Mouse (Mus musculus): ENCODE data around the gene Adad2. TPM values are rescaled to one million over a fixed set of nuclear protein-coding genes. Genes with fewer than 3 reads are reported as not detected.

Adad2 gene
- polyA plus RNA-seq, 1 experiment from 2014 or later: not detected

DNA sequence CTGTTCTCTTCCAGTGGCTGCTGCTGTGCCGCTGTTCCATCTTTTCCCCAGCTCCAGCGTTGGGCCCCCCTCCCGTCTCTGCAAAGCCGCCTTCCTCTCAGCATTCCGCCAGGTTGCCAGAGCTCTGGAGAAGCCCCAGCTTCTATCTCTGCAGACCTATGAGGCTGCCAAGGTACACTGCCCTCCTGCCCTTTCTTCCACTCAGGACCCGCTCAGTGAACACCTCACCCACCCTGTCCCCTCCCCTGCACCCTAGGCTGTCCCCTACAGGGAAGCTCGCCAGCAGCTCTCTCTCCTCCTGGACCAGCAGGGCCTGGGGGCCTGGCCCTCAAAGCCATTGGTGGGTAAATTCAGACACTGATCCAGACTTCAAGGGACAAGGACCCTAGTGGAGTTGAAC, 3.8 kb downstream of the Adad2 start:
- no peaks in the 10 kb centered on the region for H3K4me1 ChIP-seq (replicated peaks)
- no peak overlapping the region for H3K4me2 ChIP-seq
- no peaks in the 10 kb centered on the region for H3K36me3 ChIP-seq (replicated peaks)
- no peak overlapping the region for H3K9ac ChIP-seq
- 0 out of 2 replicates have a peak, but pooled peaks cover 5% of the 10 kb centered on the region for H3K27me3 ChIP-seq
- H3K9me3 ChIP-seq (replicated peaks): no peaks in the 10 kb centered on the region
- 50% methylated on average over 7 of the region's 7 CpGs for WGBS (ENCODE audit: insufficient replicate concordance)
- H3K4me3 ChIP-seq (replicated peaks): no peak overlapping the region
- ATAC-seq (ENCODE audit: insufficient read depth): no peak
- no peak overlapping the region for H3K27ac ChIP-seq (replicated peaks)

- no peak overlapping the region for H3K9ac ChIP-seq
- H3K27me3 ChIP-seq: 0 out of 2 replicates have a peak, but pooled peaks cover 5% of the 10 kb centered on the region
- 71% methylated on average over 4 of the region's 4 CpGs for WGBS (ENCODE audit: insufficient replicate concordance)
- ATAC-seq (ENCODE audit: insufficient read depth): no peak
- no peaks in the 10 kb centered on the region for H3K4me1 ChIP-seq (replicated peaks)
- no peaks in the 10 kb centered on the region for H3K9me3 ChIP-seq (replicated peaks)
- no peak overlapping the region for H3K4me2 ChIP-seq
- H3K36me3 ChIP-seq (replicated peaks): no peaks in the 10 kb centered on the region
- no peak overlapping the region for H3K4me3 ChIP-seq (replicated peaks)
- H3K27ac ChIP-seq (replicated peaks): no peak overlapping the region
Measured at GRCm38 (mm10) chr8:119616811-119617210, 4.3 kb downstream of the Adad2 start.

DNA sequence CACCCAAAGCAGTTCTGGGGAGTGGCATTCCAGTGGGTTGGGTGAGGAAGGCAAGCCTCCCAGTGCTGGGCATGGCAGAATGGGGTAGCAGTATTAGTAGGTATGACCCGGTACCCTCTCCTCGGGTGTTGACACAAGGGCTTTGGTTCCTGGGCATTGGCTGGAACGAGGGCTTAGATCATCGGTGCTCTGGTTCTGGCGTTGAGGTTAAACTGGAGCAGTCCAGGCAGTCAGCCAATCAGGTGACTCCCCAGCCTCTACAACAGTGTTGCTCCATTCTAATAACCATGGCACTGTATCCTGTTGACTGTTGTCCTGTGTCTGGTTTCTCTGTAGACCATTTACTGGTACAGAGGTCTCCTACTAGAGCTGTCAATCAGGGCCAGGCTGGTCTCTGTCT, 5.0 kb downstream of the Adad2 start:
- ATAC-seq (ENCODE audit: insufficient read depth): no peak

DNA sequence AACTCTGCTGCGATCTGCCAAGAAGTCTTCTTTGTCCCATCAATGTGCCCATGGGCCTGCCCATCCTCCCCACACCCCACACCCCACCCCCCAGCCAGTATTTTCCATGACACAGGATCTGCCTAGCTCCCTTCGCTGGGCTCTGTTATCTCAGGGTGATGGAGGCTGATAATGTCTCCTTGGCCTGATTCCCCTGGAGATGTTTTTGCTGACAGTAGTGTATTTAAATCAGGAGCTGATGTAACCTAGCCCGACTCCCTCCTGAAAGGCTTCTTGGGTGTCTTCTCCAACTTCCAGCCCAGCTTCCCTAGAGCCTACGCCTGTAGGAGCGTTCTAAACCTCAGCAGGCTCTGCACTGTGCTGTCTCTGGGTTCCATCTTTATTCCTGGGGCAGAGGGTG, 6.3 kb downstream of the Adad2 start:
- no peaks in the 10 kb centered on the region for H3K9me3 ChIP-seq (replicated peaks)
- 0 out of 2 replicates have a peak, but pooled peaks cover 5% of the 10 kb centered on the region for H3K27me3 ChIP-seq
- no peaks in the 10 kb centered on the region for H3K36me3 ChIP-seq (replicated peaks)
- H3K4me3 ChIP-seq (replicated peaks): no peak overlapping the region
- no peak for ATAC-seq (ENCODE audit: insufficient read depth)
- H3K4me2 ChIP-seq: no peak overlapping the region
- no peaks in the 10 kb centered on the region for H3K4me1 ChIP-seq (replicated peaks)
- WGBS (ENCODE audit: insufficient replicate concordance): 49% methylated on average over 5 of the region's 5 CpGs
- no peak overlapping the region for H3K27ac ChIP-seq (replicated peaks)
- no peak overlapping the region for H3K9ac ChIP-seq

More for the DNA sequence above, 5.0 kb downstream of the Adad2 start:
- Histone ChIP-seq H3K4me1 (replicated peaks) (no peaks in the 10 kb centered on the region), H3K27me3 (0 out of 2 replicates have a peak, but pooled peaks cover 5% of the 10 kb centered on the region), H3K9ac (no peak overlapping the region), H3K4me3 (replicated peaks) (no peak overlapping the region), H3K27ac (replicated peaks) (no peak overlapping the region), H3K4me2 (no peak overlapping the region), H3K36me3 (replicated peaks) (no peaks in the 10 kb centered on the region), H3K9me3 (replicated peaks) (no peaks in the 10 kb centered on the region)
- WGBS (ENCODE audit: insufficient replicate concordance): 66% methylated on average over 5 of the region's 5 CpGs

DNA sequence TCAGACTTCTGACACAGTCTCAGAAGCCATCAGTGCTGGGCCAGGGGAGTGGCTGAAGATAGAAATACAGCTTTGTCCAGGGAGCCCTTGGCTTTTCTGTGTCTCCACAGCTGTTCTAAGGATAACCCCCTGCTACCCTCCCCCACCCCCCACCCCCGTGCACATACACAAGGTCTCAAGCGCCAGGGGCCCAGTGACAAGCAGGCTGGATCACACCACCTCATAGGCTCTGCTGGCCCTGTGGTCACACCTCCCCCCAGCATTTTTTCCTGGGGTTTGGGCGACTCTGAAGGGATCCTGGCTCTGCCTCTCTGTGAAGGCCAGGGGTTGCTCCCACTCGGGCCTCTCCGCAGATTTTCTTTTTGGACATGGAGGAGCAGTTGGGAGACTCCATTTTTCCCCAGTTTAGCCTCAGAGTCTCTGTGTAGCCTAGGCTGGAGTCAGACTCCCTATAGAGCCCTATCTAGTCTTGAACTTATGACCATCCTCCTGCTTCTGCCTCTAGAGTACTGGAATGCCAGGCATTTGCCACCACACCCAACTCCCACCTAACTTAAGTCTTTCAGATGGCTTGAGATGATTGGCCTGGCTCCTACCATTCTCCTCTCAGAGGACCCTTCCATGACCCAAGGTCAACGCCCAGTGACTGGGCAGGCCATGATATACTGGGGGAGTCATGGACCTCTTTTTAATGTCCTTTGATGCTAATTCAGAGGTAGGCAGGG, 7.7 kb downstream of the Adad2 start:
- ATAC-seq (ENCODE audit: insufficient read depth): no peak
- Histone ChIP-seq H3K9me3 (replicated peaks) (no peaks in the 10 kb centered on the region), H3K9ac (no peak overlapping the region), H3K36me3 (replicated peaks) (no peaks in the 10 kb centered on the region), H3K27me3 (0 out of 2 replicates have a peak, but pooled peaks cover 5% of the 10 kb centered on the region), H3K4me2 (no peak overlapping the region), H3K27ac (replicated peaks) (no peak overlapping the region), H3K4me3 (replicated peaks) (no peak overlapping the region), H3K4me1 (replicated peaks) (no peaks in the 10 kb centered on the region)
- 59% methylated on average over 6 of the region's 6 CpGs for WGBS (ENCODE audit: insufficient replicate concordance)

DNA sequence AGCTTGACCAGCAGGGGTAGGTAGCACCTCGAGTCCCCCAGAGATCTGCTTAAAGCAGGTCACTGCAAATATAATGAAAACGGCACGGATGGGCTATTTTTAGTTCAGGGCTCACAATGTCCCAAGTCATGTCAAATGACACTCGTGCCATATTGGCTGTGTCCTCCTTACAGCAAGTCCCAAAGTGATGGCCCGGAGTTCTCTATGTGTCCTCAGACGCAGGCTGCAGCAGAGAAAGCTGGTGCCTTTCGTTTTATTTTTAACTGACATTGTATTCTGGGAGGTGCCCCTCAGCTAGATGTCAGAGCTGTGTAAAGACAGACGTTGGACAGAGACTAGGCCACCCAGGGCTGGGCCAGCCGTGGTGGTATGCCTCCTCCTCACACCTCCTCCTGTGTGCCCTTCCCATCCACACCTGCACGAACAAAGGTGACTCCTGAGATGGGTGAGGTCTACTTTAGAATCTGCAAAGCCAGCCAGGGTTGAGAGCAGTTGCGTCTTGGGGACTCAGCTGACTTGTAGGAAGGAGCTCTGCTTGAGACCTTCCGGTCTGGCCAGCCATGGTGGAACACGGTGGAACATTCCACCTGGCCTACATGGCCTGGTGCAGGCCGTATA, 8.4 kb downstream of the Adad2 start:
- no peak overlapping the region for H3K4me3 ChIP-seq (replicated peaks)
- no peaks in the 10 kb centered on the region for H3K4me1 ChIP-seq (replicated peaks)
- no peaks in the 10 kb centered on the region for H3K9me3 ChIP-seq (replicated peaks)
- H3K27me3 ChIP-seq: 0 out of 2 replicates have a peak, but pooled peaks cover 5% of the 10 kb centered on the region
- H3K27ac ChIP-seq (replicated peaks): no peak overlapping the region
- no peak overlapping the region for H3K4me2 ChIP-seq
- no peak overlapping the region for H3K9ac ChIP-seq
- H3K36me3 ChIP-seq (replicated peaks): no peaks in the 10 kb centered on the region
- 65% methylated on average over 14 of the region's 14 CpGs for WGBS (ENCODE audit: insufficient replicate concordance)
- ATAC-seq (ENCODE audit: insufficient read depth): no peak

GRCm38 (mm10) chr8:119622555-119622954, 10.0 kb downstream of the Adad2 start:
- ATAC-seq (ENCODE audit: insufficient read depth): no peak
- peaks cover 6% of the 10 kb centered on the region for H3K4me1 ChIP-seq (replicated peaks)
- H3K4me2 ChIP-seq: no peak overlapping the region
- H3K9me3 ChIP-seq (replicated peaks): no peaks in the 10 kb centered on the region
- no peak overlapping the region for H3K4me3 ChIP-seq (replicated peaks)
- no peak overlapping the region for H3K27ac ChIP-seq (replicated peaks)
- H3K27me3 ChIP-seq: no peaks in the 10 kb centered on the region
- no peak overlapping the region for H3K9ac ChIP-seq
- H3K36me3 ChIP-seq (replicated peaks): no peaks in the 10 kb centered on the region
- WGBS (ENCODE audit: insufficient replicate concordance): 49% methylated on average over 4 of the region's 4 CpGs

DNA sequence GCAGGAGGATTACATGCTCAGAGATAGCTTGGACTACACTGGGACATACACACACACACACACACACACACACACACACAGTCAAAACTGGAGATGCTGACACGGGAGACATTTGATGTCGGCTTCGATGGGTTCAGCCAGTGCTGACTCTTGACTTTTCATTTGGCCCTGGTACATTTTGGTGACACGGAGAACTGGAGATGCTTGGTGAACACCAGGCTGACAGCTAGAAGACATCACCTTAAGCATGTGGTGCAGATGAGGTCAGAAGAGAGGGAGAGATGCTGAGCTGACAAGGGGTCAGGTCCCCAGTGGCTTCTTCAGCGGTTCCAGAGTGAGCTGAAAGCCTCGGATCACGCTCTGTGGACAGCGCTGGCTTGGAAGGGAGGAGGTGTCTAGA, 10.5 kb downstream of the Adad2 start:
- H3K4me2 ChIP-seq: no peak overlapping the region
- no peak for ATAC-seq (ENCODE audit: insufficient read depth)
- H3K36me3 ChIP-seq (replicated peaks): no peaks in the 10 kb centered on the region
- no peak overlapping the region for H3K27ac ChIP-seq (replicated peaks)
- H3K4me1 ChIP-seq (replicated peaks): peaks cover 8% of the 10 kb centered on the region
- H3K4me3 ChIP-seq (replicated peaks): no peak overlapping the region
- no peaks in the 10 kb centered on the region for H3K9me3 ChIP-seq (replicated peaks)
- no peak overlapping the region for H3K9ac ChIP-seq
- no peaks in the 10 kb centered on the region for H3K27me3 ChIP-seq
- 65% methylated on average over 8 of the region's 8 CpGs for WGBS (ENCODE audit: insufficient replicate concordance)

DNA sequence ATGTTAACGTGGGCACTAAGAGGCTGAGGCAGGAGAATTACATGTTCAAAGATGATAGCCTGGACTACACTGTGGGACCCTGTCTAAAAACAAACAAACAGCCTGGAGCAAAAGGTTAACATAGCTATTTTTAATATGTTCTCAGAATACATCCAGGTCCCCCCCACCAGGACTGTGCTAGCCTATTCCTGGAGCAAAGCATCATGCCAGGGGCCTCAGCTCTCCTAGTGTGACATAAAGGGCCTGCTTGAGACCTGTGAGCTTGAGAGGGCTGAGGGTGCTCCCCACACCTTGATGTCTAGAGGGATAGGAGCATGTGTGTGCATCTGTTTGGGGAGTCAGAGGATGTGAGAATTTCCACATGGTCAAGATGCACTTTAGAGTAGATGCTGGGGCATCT, 11.2 kb downstream of the Adad2 start:
- no peaks in the 10 kb centered on the region for H3K36me3 ChIP-seq (replicated peaks)
- ATAC-seq (ENCODE audit: insufficient read depth): no peak
- 60% methylated on average over 1 of the region's 1 CpGs for WGBS (ENCODE audit: insufficient replicate concordance)
- H3K27me3 ChIP-seq: no peaks in the 10 kb centered on the region
- peaks cover 8% of the 10 kb centered on the region for H3K4me1 ChIP-seq (replicated peaks)
- H3K9me3 ChIP-seq (replicated peaks): no peaks in the 10 kb centered on the region
- no peak overlapping the region for H3K4me2 ChIP-seq
- H3K9ac ChIP-seq: no peak overlapping the region
- H3K4me3 ChIP-seq (replicated peaks): no peak overlapping the region
- H3K27ac ChIP-seq (replicated peaks): no peak overlapping the region

DNA sequence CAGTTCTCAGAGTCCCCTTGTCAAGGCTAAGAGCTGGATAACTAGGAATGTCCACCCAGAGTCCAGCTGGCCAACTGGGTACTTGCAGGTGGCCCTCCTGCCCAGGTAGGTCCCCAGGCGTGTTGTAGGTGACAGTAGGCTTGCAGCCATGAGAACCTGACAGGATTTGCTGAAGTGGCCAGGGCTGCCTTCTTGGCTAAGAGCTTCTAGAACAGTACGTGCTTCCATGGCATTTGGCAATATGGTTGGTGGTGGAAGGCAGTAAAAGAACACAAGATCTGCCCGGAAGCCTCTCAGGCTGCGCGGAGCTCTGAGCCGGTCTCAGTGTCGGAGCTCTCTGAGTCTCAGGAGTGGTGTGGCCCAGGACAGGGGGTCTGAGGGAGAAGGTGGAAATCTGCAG, 12.4 kb downstream of the Adad2 start:
- no peak overlapping the region for H3K9ac ChIP-seq
- peaks cover 8% of the 10 kb centered on the region for H3K4me1 ChIP-seq (replicated peaks)
- H3K27ac ChIP-seq (replicated peaks): no peak overlapping the region
- no peaks in the 10 kb centered on the region for H3K36me3 ChIP-seq (replicated peaks)
- ATAC-seq (ENCODE audit: insufficient read depth): no peak
- H3K9me3 ChIP-seq (replicated peaks): no peaks in the 10 kb centered on the region
- no peak overlapping the region for H3K4me3 ChIP-seq (replicated peaks)
- H3K27me3 ChIP-seq: no peaks in the 10 kb centered on the region
- no peak overlapping the region for H3K4me2 ChIP-seq
- WGBS (ENCODE audit: insufficient replicate concordance): 78% methylated on average over 7 of the region's 7 CpGs

- no peak overlapping the region for H3K27ac ChIP-seq (replicated peaks)
- H3K9ac ChIP-seq: no peak overlapping the region
- no peaks in the 10 kb centered on the region for H3K36me3 ChIP-seq (replicated peaks)
- 75% methylated on average over 22 of the region's 22 CpGs for WGBS (ENCODE audit: insufficient replicate concordance)
- H3K4me1 ChIP-seq (replicated peaks): peaks cover 8% of the 10 kb centered on the region
- H3K4me3 ChIP-seq (replicated peaks): no peak overlapping the region
- H3K4me2 ChIP-seq: no peak overlapping the region
- ATAC-seq (ENCODE audit: insufficient read depth): no peak
- peaks cover 2% of the 10 kb centered on the region; the same call in 1 of the 2 replicates for H3K27me3 ChIP-seq
- H3K9me3 ChIP-seq (replicated peaks): no peaks in the 10 kb centered on the region
Measured at GRCm38 (mm10) chr8:119625788-119626187, 13.2 kb downstream of the Adad2 start.

Data from liver, embryonic 15.5 days (tissue).